Mouse (Mus musculus): ENCODE measurements around the gene Slc22a15. TPM values are rescaled to one million over a fixed set of nuclear protein-coding genes. Genes with fewer than 3 reads are reported as not detected.

Slc22a15 gene
- polyA plus RNA-seq (2015; fragmentation: Nextera tagmentation; extraction: Ambion mirVana) = 3.1 and 3.7 TPM in 2 replicates

DNA sequence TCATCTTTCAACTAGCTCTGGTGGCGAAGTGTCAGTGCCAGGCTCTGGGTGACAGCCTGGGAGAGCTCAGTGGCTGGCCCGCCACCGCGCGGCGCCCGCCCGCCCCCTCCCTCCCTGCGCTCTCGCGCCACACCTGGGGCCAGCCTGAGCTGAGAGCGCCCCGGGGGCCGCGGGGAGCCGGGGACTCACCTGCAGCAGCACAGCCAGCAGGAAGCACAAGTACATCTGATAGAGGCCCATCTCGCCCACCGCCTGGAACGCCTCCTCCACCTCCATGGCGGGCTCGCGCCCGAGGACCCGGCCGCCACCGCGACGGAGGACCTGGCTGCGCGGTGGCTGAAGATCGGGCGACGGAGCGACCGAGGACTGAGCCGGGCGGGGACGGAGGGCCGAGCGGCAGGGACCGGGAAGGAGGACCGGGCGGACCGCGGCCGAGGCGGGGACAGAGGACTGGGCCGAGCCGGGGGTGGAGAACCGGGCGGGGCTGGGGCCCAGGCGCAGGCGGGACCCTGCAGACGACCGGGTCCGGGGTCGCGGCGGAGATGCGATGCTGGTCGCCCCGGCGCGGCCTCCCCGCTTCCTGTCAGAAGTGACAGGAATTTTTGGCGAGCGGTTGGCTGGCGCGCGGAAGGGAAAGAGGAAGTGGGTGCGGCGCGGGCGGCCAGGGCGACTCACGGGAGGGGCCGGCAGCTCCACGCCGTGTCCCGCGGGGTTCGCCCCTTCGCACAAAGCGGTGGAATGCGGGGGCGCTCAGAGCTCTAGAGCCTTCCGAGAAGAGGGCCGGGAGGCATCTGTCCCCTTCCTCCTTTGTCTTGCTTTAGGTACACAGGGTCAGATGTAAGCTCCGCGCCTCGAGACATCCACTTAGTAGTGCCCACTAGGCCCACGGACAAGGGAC, at the start of gene Slc22a15:
TSS of gene Slc22a15 (minus strand) at position 611 of the 898 bp plus-strand sequence.

DNA sequence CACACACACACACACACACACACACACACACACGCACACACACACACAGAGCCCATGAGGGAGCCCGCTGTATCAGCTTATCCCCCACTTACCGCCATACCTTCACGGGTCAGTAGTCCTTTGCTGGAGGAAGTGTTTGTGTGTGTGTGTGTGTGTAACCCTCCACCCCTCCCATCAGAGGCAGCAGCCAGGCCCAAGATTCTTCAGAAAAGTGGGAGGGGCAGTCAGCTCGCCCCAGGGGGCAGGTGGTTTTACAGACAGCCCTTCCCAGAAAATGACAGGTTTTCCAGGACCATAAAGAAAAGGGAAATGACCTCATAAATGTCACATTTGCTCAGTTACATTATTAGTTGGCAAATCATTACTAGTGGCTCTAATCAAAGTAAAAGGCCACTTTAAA, 75.4 kb downstream of the Slc22a15 start, which contains the start of gene Mab21l3:
TSS of gene Mab21l3 (minus strand) at position 144 of the 400 bp plus-strand sequence.

Other genes starting within 250 kb of the Slc22a15 start
- gene Mab21l3, start 75.5 kb downstream of the Slc22a15 start, polyA plus RNA-seq (2015; fragmentation: Nextera tagmentation; extraction: Ambion mirVana) = 0.07 and 0.10 TPM in 2 replicates
- not detected in 2 replicates for gene Nhlh2, start 85.6 kb upstream of the Slc22a15 start, polyA plus RNA-seq (2015; fragmentation: Nextera tagmentation; extraction: Ambion mirVana)
- 0.56 and 0.72 TPM in 2 replicates for gene Casq2, start 162.0 kb upstream of the Slc22a15 start, polyA plus RNA-seq (2015; fragmentation: Nextera tagmentation; extraction: Ambion mirVana)